Mouse (Mus musculus): ENCODE results near the gene Defb46. TPM values are rescaled to one million over a fixed set of nuclear protein-coding genes. Genes with fewer than 3 reads are reported as not detected.

Defb46 gene
- total RNA-seq (2023): not detected

GRCm38 (mm10) chr8:19239616-19240015 is at the start of gene Defb46:
Gene Defb46, plus strand, starts transcription at chr8:19239916.

GRCm38 (mm10) chr8:19225161-19225560 is 14.6 kb upstream of the Defb46 start, which contains the start of gene Defb6:
Gene Defb6, plus strand, starts transcription at chr8:19225478.

GRCm38 (mm10) chr8:19247280-19247679 is 7.6 kb downstream of the Defb46 start, which contains the start of gene Defb5:
Gene Defb5, plus strand, starts transcription at chr8:19247580.

Other genes with a start within 250 kb of the Defb46 start
- not detected for gene Defb37, start 248.9 kb upstream of the Defb46 start, total RNA-seq (2023)
- not detected for gene Defb38, start 213.3 kb upstream of the Defb46 start, total RNA-seq (2023)
- not detected for gene Defb39, start 175.1 kb upstream of the Defb46 start, total RNA-seq (2023)
- not detected for gene Defb12, start 125.1 kb upstream of the Defb46 start, total RNA-seq (2023)
- gene Defb34, start 116.2 kb upstream of the Defb46 start, total RNA-seq (2023): not detected
- not detected for gene Gm45826, start 99.1 kb upstream of the Defb46 start, total RNA-seq (2023)
- gene Defb14, start 45.6 kb upstream of the Defb46 start, total RNA-seq (2023): not detected
- not detected for gene Defb4, start 41.2 kb upstream of the Defb46 start, total RNA-seq (2023)
- gene Defb6, start 14.4 kb upstream of the Defb46 start, total RNA-seq (2023): not detected
- gene Defb5, start 7.7 kb downstream of the Defb46 start, total RNA-seq (2023): not detected
- not detected for gene Defb3, start 53.4 kb downstream of the Defb46 start, total RNA-seq (2023)
- gene Defb8, start 207.7 kb downstream of the Defb46 start, total RNA-seq (2023): not detected

All from CD4-positive naive resting alpha-beta T cell, adult 57 days (primary cell).